Mouse (Mus musculus) limb, embryonic 14.5 days (tissue): ENCODE results near the gene Upp2. TPM values are rescaled to one million over a fixed set of nuclear protein-coding genes. Genes with fewer than 3 reads are reported as not detected.

Experiments used
- ATAC-seq: fragments of 200-750 bp; cut with Nextera tagmentation; 2 replicates; pipeline ENCODE4 v1.8.0; 2017; ENCODE audit warnings: low read depth, moderate number of reproducible peaks, moderate TSS enrichment; ENCODE audit not compliant: low FRiP score
- DNase-seq: peaks from one replicate; pipeline ENCODE4 v3.0.0-alpha.2; 2015; ENCODE audit warnings: low spot score
- H3K27ac ChIP-seq: fragments of 300-500 bp; sonication (generic); replicated peaks from 2 replicates; pipeline ENCODE4 v1.5.1; 2014; ENCODE audit warnings: low read depth, mild to moderate bottlenecking, low read length, moderate library complexity, mixed read lengths
- H3K27me3 ChIP-seq: fragments of 300-500 bp; sonication (generic); 2 replicates; pipeline ENCODE4 v1.6.1; 2014; ENCODE audit warnings: low read length, mixed read lengths; ENCODE audit not compliant: control insufficient read depth, insufficient read depth
- H3K36me3 ChIP-seq: fragments of 300-500 bp; sonication (generic); 2 replicates; pipeline ENCODE4 v1.6.1; 2014; ENCODE audit warnings: mild to moderate bottlenecking, low read length, moderate library complexity, mixed read lengths; ENCODE audit not compliant: control insufficient read depth, insufficient read depth
- H3K4me1 ChIP-seq: fragments of 300-500 bp; sonication (generic); 2 replicates; pipeline ENCODE4 v1.6.1; 2014; ENCODE audit warnings: antibody characterized with exemption, low read length, mixed read lengths; ENCODE audit not compliant: control insufficient read depth, insufficient read depth
- H3K4me2 ChIP-seq: fragments of 300-500 bp; sonication (generic); replicated peaks from 2 replicates; pipeline ENCODE4 v1.6.1; 2014; ENCODE audit warnings: low read depth, mild to moderate bottlenecking, low read length, moderate library complexity; ENCODE audit not compliant: severe bottlenecking
- H3K4me3 ChIP-seq: fragments of 300-500 bp; sonication (generic); replicated peaks from 2 replicates; pipeline ENCODE4 v1.5.1; 2014; ENCODE audit warnings: low read length
- H3K9ac ChIP-seq: fragments of 300-500 bp; sonication (generic); 2 replicates; pipeline ENCODE4 v1.6.1; 2014; ENCODE audit warnings: mild to moderate bottlenecking, low read depth, low read length, moderate library complexity; ENCODE audit not compliant: severe bottlenecking
- H3K9me3 ChIP-seq: fragments of 300-500 bp; sonication (generic); 2 replicates; pipeline ENCODE4 v1.6.1; 2016; ENCODE audit warnings: low read length; ENCODE audit not compliant: control insufficient read depth
- POLR2A ChIP-seq: fragments of 200-500 bp; IDR thresholded peaks from 2 replicates; pipeline ENCODE4 v1.8.0; 2012; ENCODE audit warnings: inconsistent platforms, mild to moderate bottlenecking, moderate library complexity, borderline replicate concordance; ENCODE audit not compliant: insufficient read depth, insufficient read length; ENCODE audit errors: extremely low read depth
- WGBS: fragments of 180-500 bp; shearing (Covaris S2); extraction: QIAGEN DNeasy Blood & Tissue Kit; methylation state at CpG from one replicate; pipeline ENCODE4 v1.1.7; 2014; 5-methylcytosine and 5-hydroxymethylcytosine counted together
- polyA plus RNA-seq, 2 experiments: library from polyadenylated mRNA; depleted of rRNA in 1 of 2; stranded (reverse) in 1 of 2; unstranded in 1 of 2; fragments of >200 nt; fragmentation: Nextera tagmentation in 1 of 2; extraction: Ambion mirVana in 1 of 2; gene quantifications; 2 replicates each; pipeline versions ENCODE4 v1.2.1 to v1.2.3; 2012 to 2014

The Upp2 gene
- polyA plus RNA-seq, 2 experiments, result 9.3 to 12.3 TPM

DNA sequence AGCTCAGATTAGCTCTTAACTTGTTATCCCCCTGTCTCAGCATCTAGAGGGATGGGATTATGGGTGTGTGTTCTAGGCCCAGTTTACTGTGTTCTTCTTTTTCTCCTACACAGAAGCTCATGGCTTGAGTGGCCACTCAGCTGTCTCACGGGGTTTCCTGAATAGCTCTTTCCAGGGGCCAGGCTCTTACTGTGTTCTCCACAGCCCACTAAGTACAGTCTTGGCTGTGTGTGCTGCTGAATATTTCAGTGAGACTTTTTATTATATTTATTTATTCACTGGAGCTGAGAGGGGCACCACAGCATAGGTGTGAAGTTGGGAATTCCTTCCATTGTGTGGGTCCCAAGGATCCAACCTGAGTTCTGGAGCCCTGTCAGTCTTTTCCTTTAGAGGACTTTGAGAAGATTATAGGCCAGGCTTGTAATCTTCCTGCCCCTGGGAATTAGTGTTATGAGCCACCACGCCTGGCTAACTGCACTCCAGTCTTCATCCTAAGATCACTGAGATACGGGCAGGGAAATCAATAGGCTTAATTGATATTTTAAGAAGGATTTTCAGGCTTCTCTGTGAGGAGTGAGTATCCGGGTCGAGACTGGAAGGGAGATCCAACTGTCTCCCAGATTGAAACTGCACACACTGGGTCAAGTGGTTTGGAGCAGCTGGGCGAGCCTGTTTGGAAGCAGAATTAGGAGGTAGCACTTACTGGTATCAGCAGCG is 96.5 kb downstream of the Upp2 start:
- no peaks in the 10 kb centered on the region for H3K9me3 ChIP-seq
- H3K27me3 ChIP-seq, result no peaks in the 10 kb centered on the region
- no peak overlapping the region for H3K4me3 ChIP-seq
- DNase-seq (no peak), ATAC-seq (no peak)
- H3K36me3 ChIP-seq, result no peaks in the 10 kb centered on the region
- peaks cover 6% of the 10 kb centered on the region for H3K4me1 ChIP-seq
- no peak overlapping the region for H3K4me2 ChIP-seq
- no peak for TF ChIP-seq POLR2A
- no peak overlapping the region for H3K27ac ChIP-seq
- H3K9ac ChIP-seq, result no peak overlapping the region
- WGBS, result 82% methylated on average over 7 of the region's 7 CpGs

DNA sequence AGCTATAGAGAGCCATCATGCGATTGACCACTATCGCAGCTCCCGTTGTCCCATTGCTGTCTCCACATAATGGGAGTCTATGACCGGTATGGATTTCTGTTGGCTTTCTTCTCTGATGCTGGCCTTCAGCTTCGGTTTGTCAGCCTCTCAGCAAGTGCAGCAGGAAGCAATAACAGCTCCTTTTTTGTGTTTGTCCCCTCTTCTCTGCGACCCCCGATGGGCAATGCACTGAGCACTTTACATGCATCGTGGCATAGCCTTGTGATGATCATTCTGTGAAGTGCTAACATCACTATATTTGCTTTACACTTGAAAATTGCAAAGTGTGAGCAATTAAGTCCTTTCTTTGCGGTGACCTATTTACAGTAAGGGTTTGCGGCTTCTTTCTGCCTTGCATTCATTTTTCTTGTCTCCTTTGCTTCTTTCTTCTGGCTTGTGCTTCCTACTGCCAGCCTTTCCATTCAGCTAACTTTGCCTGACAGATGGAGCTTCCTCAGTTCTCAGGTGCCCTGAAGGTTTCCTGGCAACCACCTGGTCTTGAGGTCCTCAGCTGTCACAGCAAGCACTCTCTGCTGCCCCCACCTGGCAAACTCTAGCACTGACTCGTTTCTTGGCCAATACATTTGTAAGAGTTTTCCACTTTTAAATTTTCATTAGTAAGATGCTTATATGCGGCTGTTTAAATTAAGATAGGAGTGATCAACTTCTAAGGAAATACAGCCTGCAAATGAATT is 98.2 kb downstream of the Upp2 start:
- peak; percentile 72 for DNase-seq

DNA sequence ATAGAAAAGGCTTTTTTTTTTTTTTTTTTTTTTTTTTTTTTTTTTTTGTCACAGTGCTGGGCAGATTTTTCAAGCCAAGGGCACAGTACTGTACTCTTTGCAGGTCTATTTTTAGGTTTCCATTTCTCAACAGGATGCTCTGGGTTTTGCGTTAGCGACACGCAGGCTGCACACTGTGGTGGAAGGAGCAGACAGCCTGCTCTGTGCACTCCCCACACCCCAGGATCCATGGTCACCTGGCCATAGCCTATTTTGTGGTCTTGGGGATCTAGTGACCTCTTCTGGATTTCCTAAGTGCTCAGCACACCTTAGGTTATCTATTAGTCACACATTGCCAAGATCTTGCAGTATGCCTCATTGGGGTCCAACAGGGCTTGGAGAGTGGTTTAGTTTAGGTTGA is 100.2 kb downstream of the Upp2 start:
- Histone ChIP-seq H3K9ac (no peak overlapping the region), H3K27ac (no peak overlapping the region), H3K4me3 (no peak overlapping the region), H3K4me2 (no peak overlapping the region), H3K27me3 (no peaks in the 10 kb centered on the region), H3K36me3 (no peaks in the 10 kb centered on the region), H3K4me1 (no peaks in the 10 kb centered on the region), H3K9me3 (0 out of 2 replicates have a peak, but pooled peaks cover 6% of the 10 kb centered on the region)
- 80% methylated on average over 3 of the region's 3 CpGs for WGBS
- DNase-seq (no peak), ATAC-seq (no peak)
- TF ChIP-seq POLR2A, result no peak

More for the DNA sequence above, 98.2 kb downstream of the Upp2 start:
- no peak overlapping the region for H3K9ac ChIP-seq
- WGBS, result 82% methylated on average over 12 of the region's 12 CpGs
- H3K9me3 ChIP-seq, result no peaks in the 10 kb centered on the region
- no peaks in the 10 kb centered on the region for H3K36me3 ChIP-seq
- no peak overlapping the region for H3K4me2 ChIP-seq
- no peak for ATAC-seq
- no peaks in the 10 kb centered on the region for H3K27me3 ChIP-seq
- no peak overlapping the region for H3K4me3 ChIP-seq
- H3K27ac ChIP-seq, result no peak overlapping the region
- TF ChIP-seq POLR2A, result no peak
- peaks cover 1% of the 10 kb centered on the region for H3K4me1 ChIP-seq

DNA sequence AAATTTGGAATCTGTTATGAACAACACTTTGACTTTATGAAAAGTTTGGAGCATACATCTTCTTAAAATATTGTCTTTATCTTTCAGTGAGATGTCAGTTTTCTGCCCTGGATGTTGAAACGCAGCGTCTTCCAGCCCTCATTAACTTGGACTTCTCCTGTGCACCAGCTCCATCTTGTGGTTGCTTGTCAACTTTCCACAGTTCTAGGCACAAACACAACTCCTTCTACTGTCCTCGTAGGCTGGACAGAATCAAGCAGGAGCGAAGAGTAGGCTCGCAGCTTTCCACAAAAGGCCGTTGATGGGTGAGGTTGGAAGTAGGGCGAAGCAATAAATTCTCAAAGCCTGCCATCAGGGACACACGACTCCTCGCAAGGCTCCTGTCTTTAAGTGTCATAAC is 100.9 kb downstream of the Upp2 start:
- Histone ChIP-seq H3K9me3 (peaks cover 9% of the 10 kb centered on the region; the same call in 1 of the 2 replicates), H3K4me2 (no peak overlapping the region), H3K4me3 (no peak overlapping the region), H3K4me1 (no peaks in the 10 kb centered on the region), H3K36me3 (no peaks in the 10 kb centered on the region), H3K27me3 (no peaks in the 10 kb centered on the region), H3K27ac (no peak overlapping the region), H3K9ac (no peak overlapping the region)
- ATAC-seq (no peak), DNase-seq (peak; percentile 65)
- no peak for TF ChIP-seq POLR2A
- 44% methylated on average over 9 of the region's 9 CpGs for WGBS

DNA sequence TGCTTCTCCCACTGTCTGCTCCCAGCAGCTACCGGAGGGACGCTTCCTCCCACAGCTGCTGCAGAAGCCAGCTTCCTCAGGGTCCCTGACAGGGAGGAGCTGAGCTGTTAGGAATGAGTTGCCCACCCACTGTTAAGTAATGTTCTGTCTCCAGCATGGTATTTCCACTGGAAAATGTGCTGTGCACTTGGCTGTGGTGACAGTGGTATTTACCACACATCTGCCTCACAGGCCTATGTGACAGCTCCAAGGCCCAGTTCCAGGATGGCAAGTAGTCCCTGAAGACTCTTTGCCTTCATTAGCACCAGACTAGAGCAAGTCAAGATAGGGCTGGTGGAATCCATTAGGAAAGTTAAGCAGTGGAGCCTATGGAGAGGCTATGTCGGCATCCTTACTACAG is 102.0 kb downstream of the Upp2 start:
- no peak for ATAC-seq
- 62% methylated on average over 3 of the region's 3 CpGs for WGBS
- no peak for TF ChIP-seq POLR2A
- Histone ChIP-seq H3K9ac (no peak overlapping the region), H3K36me3 (no peaks in the 10 kb centered on the region), H3K9me3 (peaks cover 18% of the 10 kb centered on the region; the same call in 1 of the 2 replicates), H3K27me3 (no peaks in the 10 kb centered on the region), H3K4me3 (no peak overlapping the region), H3K4me2 (no peak overlapping the region), H3K4me1 (no peaks in the 10 kb centered on the region), H3K27ac (no peak overlapping the region)
- no peak for DNase-seq
